ENCODE assay signal across 10 mouse cellular contexts in the genomic region with DNA sequence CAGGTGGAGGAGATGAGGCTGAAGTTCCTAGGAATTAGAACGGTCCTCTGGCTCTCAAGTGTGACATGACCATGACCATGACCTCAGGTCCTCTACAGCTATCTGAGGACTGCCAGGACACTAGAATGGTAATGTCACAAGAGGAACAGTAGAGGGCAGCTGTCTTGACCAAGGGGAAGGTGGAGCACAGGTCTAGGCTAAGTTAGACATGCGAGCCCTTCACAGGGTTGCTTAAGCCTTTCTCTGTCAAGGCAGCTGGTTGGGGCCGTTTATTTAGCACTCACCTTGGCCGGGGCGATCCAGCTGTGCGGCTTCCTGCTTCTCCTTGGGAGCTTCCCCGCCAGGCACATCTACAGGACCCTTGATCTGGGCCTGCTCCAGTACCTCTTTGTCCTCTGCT. TPM values are rescaled to one million over a fixed set of nuclear protein-coding genes. Genes with fewer than 3 reads are reported as not detected.
A peak's percentile ranks its signal among the peaks of the same experiment; 100 is the strongest.
DNase-seq lines count a peak whose midpoint lies in the region; ATAC-seq and TF ChIP-seq lines count a peak whose summit lies in the region.
"Had no signal": no experiment of that assay in that cellular context is flagged by ENCODE, and none has a peak within 500 bp of the region (broad histone marks: within the 10 kb centered on the region; RNA-seq: fewer than 3 reads in every experiment).

No protein-coding gene starts in this region.

- H3K4me1 ChIP-seq in liver, adult 2 months (ENCODE audit: control insufficient read depth, insufficient read depth, low read length): no peaks in the 10 kb centered on the region
- H3K4me1 ChIP-seq in embryonic facial prominence, embryonic 10.5 days: peaks cover 27% of the 10 kb centered on the region
- H3K4me1 ChIP-seq in midbrain, embryonic 16.5 days (ENCODE audit: control insufficient read depth, insufficient read depth, low read length): peaks cover 4% of the 10 kb centered on the region; the same call in 1 of the 2 replicates
- H3K4me1 ChIP-seq: neural tube, embryonic 12.5 days had no signal

- no peak for ATAC-seq in midbrain, embryonic 16.5 days
- ATAC-seq in frontal cortex, adult (ENCODE audit: low TSS enrichment): no peak

- no peaks in the 10 kb centered on the region for H3K9me3 ChIP-seq in embryonic facial prominence, embryonic 10.5 days
- no peaks in the 10 kb centered on the region for H3K9me3 ChIP-seq in midbrain, embryonic 16.5 days (replicated peaks; ENCODE audit: control insufficient read depth, low read length, poor library complexity, severe bottlenecking)
- H3K9me3 ChIP-seq: neural tube, embryonic 12.5 days had no signal

- no peak for DNase-seq in liver, adult 2 months (ENCODE audit: extremely low read depth, low read depth, low spot score)
- DNase-seq in liver (no peak), NIH3T3 (ENCODE audit: low read depth) (peak; percentile 41)
- no peak for DNase-seq in embryonic facial prominence, embryonic 10.5 days (ENCODE audit: low spot score)
- no peak for DNase-seq in thymus, postnatal 4 days
- DNase-seq in left cerebral cortex, adult 2 months (ENCODE audit: extremely low spot score in 1 of 2, low spot score in 2 of 2): no peak
- DNase-seq: cerebellum, adult 11-12 months had no signal

- no peak for TF ChIP-seq POLR2A in liver, adult 2 months (IDR thresholded peaks at IDR 0.05; ENCODE audit: extremely low read depth, insufficient read depth, low read length)

- no peak overlapping the region for H3K4me2 ChIP-seq in midbrain, embryonic 16.5 days (ENCODE audit: low read length)
- H3K4me2 ChIP-seq: neural tube, embryonic 12.5 days had no signal

- no peaks in the 10 kb centered on the region for H3K79me2 ChIP-seq in liver, adult 2 months (ENCODE audit: control insufficient read depth, insufficient read depth, low read length)

- WGBS in liver, adult 2 months: 79% methylated on average over 7 of the region's 7 CpGs
- WGBS in embryonic facial prominence, embryonic 10.5 days: 70% methylated on average over 7 of the region's 7 CpGs
- 64% methylated on average over 7 of the region's 7 CpGs for WGBS in midbrain, embryonic 16.5 days

- H3K9ac ChIP-seq in liver, adult 2 months (ENCODE audit: low read depth, low read length): no peak overlapping the region
- H3K9ac ChIP-seq in midbrain, embryonic 16.5 days (ENCODE audit: low read depth, low read length): no peak overlapping the region
- H3K9ac ChIP-seq: neural tube, embryonic 12.5 days had no signal

- intact Hi-C loops in left cerebral cortex, adult 2 months (cut with DNase I): loop anchor here (5.0 kb wide), 1 partner anchor 57 kb away; no protein-coding TSS in a partner anchor

- H3K27ac ChIP-seq in liver, adult 2 months (replicated peaks; ENCODE audit: insufficient read depth, low read depth, low read length): no peak overlapping the region
- H3K27ac ChIP-seq in embryonic facial prominence, embryonic 10.5 days (replicated peaks): peak overlapping the region; percentile 19
- H3K27ac ChIP-seq in midbrain, embryonic 16.5 days (ENCODE audit: low read length): peak overlapping the region; percentile 50; the same call in 1 of the 2 replicates
- no peak overlapping the region for H3K27ac ChIP-seq in left cerebral cortex, adult 2 months
- H3K27ac ChIP-seq: neural tube, embryonic 12.5 days had no signal

- H3K4me3 ChIP-seq in liver, adult 2 months (ENCODE audit: insufficient read depth, low read depth, low read length): no peak overlapping the region
- no peak overlapping the region for H3K4me3 ChIP-seq in embryonic facial prominence, embryonic 10.5 days
- H3K4me3 ChIP-seq in midbrain, embryonic 16.5 days (ENCODE audit: low read depth, low read length): no peak overlapping the region
- H3K4me3 ChIP-seq in left cerebral cortex, adult 2 months: no peak overlapping the region
- H3K4me3 ChIP-seq: neural tube, embryonic 12.5 days had no signal

- H3K27me3 ChIP-seq in liver, adult 2 months (ENCODE audit: control insufficient read depth, insufficient read depth, low read length): no peaks in the 10 kb centered on the region
- no peaks in the 10 kb centered on the region for H3K27me3 ChIP-seq in embryonic facial prominence, embryonic 10.5 days (replicated peaks; ENCODE audit: low read depth, poor library complexity, severe bottlenecking)
- H3K27me3 ChIP-seq in midbrain, embryonic 16.5 days (ENCODE audit: control insufficient read depth, insufficient read depth, low read depth, low read length): no peaks in the 10 kb centered on the region
- H3K27me3 ChIP-seq: neural tube, embryonic 12.5 days had no signal

- H3K36me3 ChIP-seq in liver, adult 2 months (ENCODE audit: control insufficient read depth, insufficient read depth, low read length): no peaks in the 10 kb centered on the region; the same call in 1 of the 2 replicates
- peaks cover 90% of the 10 kb centered on the region for H3K36me3 ChIP-seq in embryonic facial prominence, embryonic 10.5 days (replicated peaks)
- H3K36me3 ChIP-seq in midbrain, embryonic 16.5 days (ENCODE audit: control insufficient read depth, insufficient read depth, low read length): peaks cover 10% of the 10 kb centered on the region; the same call in 1 of the 2 replicates

- peak; percentile 21; the same call in 1 of the 2 replicates for TF ChIP-seq CTCF in liver, adult 2 months (IDR thresholded peaks at IDR 0.05; ENCODE audit: low read depth, low read length)
- no peak for TF ChIP-seq CTCF in left cerebral cortex, adult 2 months (IDR thresholded peaks at IDR 0.05)

RNA-seq across cellular contexts. Expression of gene Ndufaf8, which starts 11.8 kb away (rescaled TPM):
- 13.7 and 19.9 TPM in 2 replicates for total RNA-seq in liver, adult 2 months (2014; rRNA removed)
- polyA plus RNA-seq in liver, adult 2 months (2012; rRNA removed): 55.4 and 59.8 TPM in 2 replicates
- 82.0 and 87.7 TPM in 2 replicates for polyA plus RNA-seq in embryonic facial prominence, embryonic 10.5 days (2016; fragmentation: Nextera tagmentation; extraction: Ambion mirVana)
- polyA plus RNA-seq in midbrain, embryonic 16.5 days (2015; fragmentation: Nextera tagmentation; extraction: Ambion mirVana): 41.4 and 46.8 TPM in 2 replicates
- total RNA-seq in left cerebral cortex, adult 2 months (2021): 10 to 100 TPM; 33.7 to 38.6 TPM

RNA-seq across cellular contexts. Expression of gene Tepsin, which starts 12.0 kb away (rescaled TPM):
- 4.6 and 7.4 TPM in 2 replicates for total RNA-seq in liver, adult 2 months (2014; rRNA removed)
- polyA plus RNA-seq in liver, adult 2 months (2012; rRNA removed): 16.5 and 24.9 TPM in 2 replicates
- polyA plus RNA-seq in embryonic facial prominence, embryonic 10.5 days (2016; fragmentation: Nextera tagmentation; extraction: Ambion mirVana): 20.2 and 21.4 TPM in 2 replicates
- 20.7 and 21.3 TPM in 2 replicates for polyA plus RNA-seq in midbrain, embryonic 16.5 days (2015; fragmentation: Nextera tagmentation; extraction: Ambion mirVana)
- 10 to 100 TPM; 15.9 to 16.9 TPM for total RNA-seq in left cerebral cortex, adult 2 months (2021)

RNA-seq across cellular contexts. Expression of gene Cep131, which starts 23.9 kb away (rescaled TPM):
- 1.9 and 2.2 TPM in 2 replicates for total RNA-seq in liver, adult 2 months (2014; rRNA removed)
- polyA plus RNA-seq in liver, adult 2 months (2012; rRNA removed): 2.3 and 2.8 TPM in 2 replicates
- polyA plus RNA-seq in embryonic facial prominence, embryonic 10.5 days (2016; fragmentation: Nextera tagmentation; extraction: Ambion mirVana): 43.0 and 46.9 TPM in 2 replicates
- 29.5 and 30.4 TPM in 2 replicates for polyA plus RNA-seq in midbrain, embryonic 16.5 days (2015; fragmentation: Nextera tagmentation; extraction: Ambion mirVana)
- 10 to 100 TPM; 33.8 to 37.1 TPM for total RNA-seq in left cerebral cortex, adult 2 months (2021)

RNA-seq across cellular contexts. Expression of gene Slc38a10, which starts 40.6 kb away (rescaled TPM):
- 41.1 and 47.8 TPM in 2 replicates for total RNA-seq in liver, adult 2 months (2014; rRNA removed)
- polyA plus RNA-seq in liver, adult 2 months (2012; rRNA removed): 75.1 and 90.2 TPM in 2 replicates
- polyA plus RNA-seq in embryonic facial prominence, embryonic 10.5 days (2016; fragmentation: Nextera tagmentation; extraction: Ambion mirVana): 99.0 and 103 TPM in 2 replicates
- 118 TPM in 2 replicates for polyA plus RNA-seq in midbrain, embryonic 16.5 days (2015; fragmentation: Nextera tagmentation; extraction: Ambion mirVana)
- 10 to 100 TPM; 81.0 to 82.4 TPM for total RNA-seq in left cerebral cortex, adult 2 months (2021)

Comparison
In these comparisons a context has a peak if more than half of its experiments do, and no peak if none do; other contexts are left out.
1. H3K27ac ChIP-seq: peak in embryonic facial prominence, embryonic 10.5 days (single experiment) and midbrain, embryonic 16.5 days (single experiment); none in liver, adult 2 months (single experiment) and left cerebral cortex, adult 2 months (single experiment).